Mouse (Mus musculus) myocyte (in vitro differentiated cells): ENCODE measurements around the gene Sema6d.

Experiments used
- CEBPB ChIP-seq: IDR thresholded peaks from 2 replicates; pipeline ENCODE4 v1.6.1; 2011; ENCODE audit warnings: mild to moderate bottlenecking, moderate library complexity; ENCODE audit not compliant: poor library complexity, insufficient read depth, severe bottlenecking
- E2F4 ChIP-seq: IDR thresholded peaks from one replicate; pipeline ENCODE4 v1.6.1; 2011; ENCODE audit warnings: mild to moderate bottlenecking, control low read depth, moderate library complexity; ENCODE audit not compliant: insufficient read depth
- MAX ChIP-seq: IDR thresholded peaks from one replicate; pipeline ENCODE4 v1.6.1; 2011; ENCODE audit warnings: low read depth, mild to moderate bottlenecking, control low read depth
- MYOD1 ChIP-seq, 3 experiments: IDR thresholded peaks; one replicate each; pipeline ENCODE4 v1.6.1; 2011; ENCODE audit warnings: control low read depth in 2 of 3, low read depth in 2 of 3, mild to moderate bottlenecking in 2 of 3, moderate library complexity in 1 of 3; ENCODE audit not compliant: insufficient read length in 2 of 3, control insufficient read depth in 1 of 3
- MYOG ChIP-seq, 3 experiments: IDR thresholded peaks; one replicate each; pipeline ENCODE4 v1.6.1; 2011; ENCODE audit warnings: control low read depth in 2 of 3, low read depth in 2 of 3, mild to moderate bottlenecking in 2 of 3; ENCODE audit not compliant: insufficient read length in 2 of 3, control insufficient read depth in 1 of 3, insufficient read depth in 1 of 3
- POLR2A ChIP-seq: IDR thresholded peaks from one replicate; pipeline ENCODE4 v1.6.1; 2011; ENCODE audit warnings: low read depth, mild to moderate bottlenecking, control low read depth, moderate library complexity; ENCODE audit not compliant: insufficient read length
- POLR2AphosphoS2 ChIP-seq: IDR thresholded peaks from one replicate; pipeline ENCODE4 v1.6.1; 2011; ENCODE audit warnings: low read depth, control low read depth; ENCODE audit not compliant: insufficient read length
- REST ChIP-seq: IDR thresholded peaks from one replicate; pipeline ENCODE4 v1.6.1; 2011; ENCODE audit warnings: mild to moderate bottlenecking, control low read depth, moderate library complexity; ENCODE audit not compliant: insufficient read depth, insufficient read length
- SRF ChIP-seq: IDR thresholded peaks from one replicate; pipeline ENCODE4 v1.6.1; 2011; ENCODE audit warnings: low read depth; ENCODE audit not compliant: control insufficient read depth, insufficient read length
- TCF12 ChIP-seq: IDR thresholded peaks from one replicate; pipeline ENCODE4 v1.6.1; 2011; ENCODE audit warnings: mild to moderate bottlenecking, control low read depth; ENCODE audit not compliant: poor library complexity, insufficient read depth, severe bottlenecking
- TCF3 ChIP-seq: IDR thresholded peaks from one replicate; pipeline ENCODE4 v1.6.1; 2011; ENCODE audit warnings: low read depth, control low read depth; ENCODE audit not compliant: insufficient read length
- USF1 ChIP-seq: IDR thresholded peaks from one replicate; pipeline ENCODE4 v1.6.1; 2011; ENCODE audit warnings: low read depth, mild to moderate bottlenecking, control low read depth, moderate library complexity

DNA sequence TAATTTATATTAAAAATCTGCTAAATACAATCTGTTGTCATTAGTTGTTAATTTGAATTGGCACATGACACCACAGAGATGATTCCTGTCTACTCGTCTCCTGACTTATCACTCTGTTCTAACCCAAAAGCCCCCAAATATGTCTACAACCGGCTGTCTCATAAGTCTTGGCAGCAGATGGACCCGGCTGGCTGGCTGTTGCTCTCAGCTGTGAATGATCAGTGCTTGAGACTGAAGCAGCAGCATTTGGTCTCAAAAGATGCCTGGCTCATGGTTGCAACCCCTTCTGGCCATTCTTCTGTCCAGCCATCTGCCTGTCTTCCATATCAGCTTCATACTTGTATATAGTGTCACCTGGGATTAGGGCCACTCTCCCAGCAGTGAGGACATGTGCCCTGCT is 434.4 kb downstream of the Sema6d start:
- no peak for TF ChIP-seq MAX
- TF ChIP-seq POLR2A = no peak
- no peak for TF ChIP-seq USF1
- no peak for TF ChIP-seq MYOD1 (IDR thresholded peaks at IDR 0.05; ENCODE audit: control insufficient read depth in 1 of 3, insufficient read length in 2 of 3, low read depth in 2 of 3)
- no peak for TF ChIP-seq E2F4
- no peak for TF ChIP-seq POLR2AphosphoS2
- TF ChIP-seq TCF12 = no peak
- no peak for TF ChIP-seq MYOG (IDR thresholded peaks at IDR 0.05; ENCODE audit: control insufficient read depth in 1 of 3, insufficient read depth in 1 of 3, insufficient read length in 2 of 3, low read depth in 2 of 3)
- TF ChIP-seq TCF3 = no peak
- TF ChIP-seq CEBPB = no peak
- no peak for TF ChIP-seq SRF
- no peak for TF ChIP-seq REST
